17 mouse cellular contexts compared by ENCODE assay signal in genomic region chr15:99344961-99345360, GRCm38 (mm10). TPM values are rescaled to one million over a fixed set of nuclear protein-coding genes. Genes with fewer than 3 reads are reported as not detected.
DNase-seq lines count a peak whose midpoint lies in the region; ATAC-seq and TF ChIP-seq lines count a peak whose summit lies in the region.
"Had no signal": no experiment of that assay in that cellular context is flagged by ENCODE, and none has a peak within 500 bp of the region (broad histone marks: within the 10 kb centered on the region; RNA-seq: fewer than 3 reads in every experiment).

No protein-coding gene starts in this region.

- H3K36me3 ChIP-seq in lung, embryonic 15.5 days = no peaks in the 10 kb centered on the region
- no peaks in the 10 kb centered on the region for H3K36me3 ChIP-seq in embryonic facial prominence, embryonic 12.5 days
- H3K36me3 ChIP-seq in myocyte (ENCODE audit: control insufficient read depth, insufficient read depth) = no peaks in the 10 kb centered on the region
- H3K36me3 ChIP-seq: liver, embryonic 15.5 days had no signal

- 58% methylated on average over 4 of the region's 4 CpGs for WGBS in lung, embryonic 15.5 days
- WGBS in embryonic facial prominence, embryonic 12.5 days = 56% methylated on average over 4 of the region's 4 CpGs

- H3K4me2 ChIP-seq in lung, embryonic 15.5 days = no peak overlapping the region
- H3K4me2 ChIP-seq in embryonic facial prominence, embryonic 12.5 days (replicated peaks) = no peak overlapping the region
- peak overlapping the region; percentile 79 for H3K4me2 ChIP-seq in myocyte (ENCODE audit: low read depth)
- H3K4me2 ChIP-seq: hindbrain, embryonic 14.5 days; liver, embryonic 15.5 days had no signal

- H3ac ChIP-seq in myocyte (ENCODE audit: control insufficient read depth, insufficient read length) = no peak overlapping the region

- no peaks in the 10 kb centered on the region for H3K27me3 ChIP-seq in lung, embryonic 15.5 days
- H3K27me3 ChIP-seq in embryonic facial prominence, embryonic 12.5 days = no peaks in the 10 kb centered on the region
- no peaks in the 10 kb centered on the region for H3K27me3 ChIP-seq in myocyte (ENCODE audit: control insufficient read depth, insufficient read depth, insufficient read length)
- H3K27me3 ChIP-seq: CH12.LX; liver, embryonic 15.5 days had no signal

- H3K79me2 ChIP-seq in myocyte (ENCODE audit: control insufficient read depth, insufficient read depth) = peaks cover 81% of the 10 kb centered on the region

- no peak overlapping the region for H3K4me3 ChIP-seq in lung, embryonic 15.5 days
- no peak overlapping the region for H3K4me3 ChIP-seq in embryonic facial prominence, embryonic 12.5 days
- H3K4me3 ChIP-seq in myocyte = peak overlapping the region; percentile 5
- H3K4me3 ChIP-seq: liver, embryonic 15.5 days had no signal

- H3K9me3 ChIP-seq in lung, embryonic 15.5 days = no peaks in the 10 kb centered on the region
- H3K9me3 ChIP-seq in embryonic facial prominence, embryonic 12.5 days = no peaks in the 10 kb centered on the region
- H3K9me3 ChIP-seq: liver, embryonic 15.5 days had no signal

- peak overlapping the region; percentile 91 for H3K27ac ChIP-seq in lung, embryonic 15.5 days
- H3K27ac ChIP-seq in embryonic facial prominence, embryonic 12.5 days = peak overlapping the region; percentile 56; the same call in 1 of the 2 replicates
- H3K27ac ChIP-seq: liver, embryonic 15.5 days had no signal

- peak; percentile 57 for TF ChIP-seq POLR2A in myocyte (IDR thresholded peaks at IDR 0.05; ENCODE audit: insufficient read length, low read depth)

- H3K9ac ChIP-seq in lung, embryonic 15.5 days = no peak overlapping the region
- H3K9ac ChIP-seq in embryonic facial prominence, embryonic 12.5 days = no peak overlapping the region
- H3K9ac ChIP-seq: hindbrain, embryonic 14.5 days; liver, embryonic 15.5 days had no signal

- peak; percentile 16; the same call in 1 of the 2 replicates for ATAC-seq in lung, embryonic 15.5 days (ENCODE audit: borderline replicate concordance, extremely low read depth, low FRiP score, low TSS enrichment)
- no peak for ATAC-seq in embryonic facial prominence, embryonic 12.5 days (ENCODE audit: insufficient number of reproducible peaks, insufficient read depth, low FRiP score, low TSS enrichment)

- peak; percentile 94 for DNase-seq in heart, adult 11 months
- no peak for DNase-seq in heart, adult 8-10 months (ENCODE audit: low spot score)
- no peak for DNase-seq in lung, postnatal 14 days
- DNase-seq in ovary, postnatal 36 days (ENCODE audit: low spot score) = no peak
- no peak for DNase-seq in embryo, embryonic 9.5 days (ENCODE audit: extremely low spot score)
- DNase-seq: adrenal gland, postnatal 14 days; cerebellum, adult 2 months; kidney, postnatal 14 days; spleen, adult 18-20 months; thymus, adult 2 months had no signal

- H3K4me1 ChIP-seq in lung, embryonic 15.5 days = peaks cover 56% of the 10 kb centered on the region
- peaks cover 44% of the 10 kb centered on the region for H3K4me1 ChIP-seq in embryonic facial prominence, embryonic 12.5 days

TF ChIP-seq in myocyte, 11 proteins besides CTCF, POLR2A, EP300 and RAD21:
- TF ChIP-seq MYOG (IDR thresholded peaks at IDR 0.05; ENCODE audit: control insufficient read depth in 1 of 3, insufficient read depth in 1 of 3, insufficient read length in 2 of 3, low read depth in 2 of 3) (peak in 1 of 3 experiments; percentile 79), E2F4 (IDR thresholded peaks at IDR 0.05; ENCODE audit: insufficient read depth) (no peak), SRF (IDR thresholded peaks at IDR 0.05; ENCODE audit: control insufficient read depth, insufficient read length, low read depth) (no peak), MYOD1 (IDR thresholded peaks at IDR 0.05; ENCODE audit: control insufficient read depth in 1 of 3, insufficient read length in 2 of 3, low read depth in 2 of 3) (peak in 1 of 3 experiments; percentile 76), CEBPB (IDR thresholded peaks at IDR 0.05; ENCODE audit: insufficient read depth, poor library complexity, severe bottlenecking) (no peak), MAX (IDR thresholded peaks at IDR 0.05; ENCODE audit: low read depth) (peak; percentile 23), POLR2AphosphoS2 (IDR thresholded peaks at IDR 0.05; ENCODE audit: insufficient read length, low read depth) (peak; percentile 63), TCF12 (IDR thresholded peaks at IDR 0.05; ENCODE audit: insufficient read depth, poor library complexity, severe bottlenecking) (no peak), TCF3 (IDR thresholded peaks at IDR 0.05; ENCODE audit: insufficient read length, low read depth) (no peak), REST (IDR thresholded peaks at IDR 0.05; ENCODE audit: insufficient read depth, insufficient read length) (no peak), USF1 (IDR thresholded peaks at IDR 0.05; ENCODE audit: low read depth) (peak; percentile 54)
TF ChIP-seq in myocyte: peak in this region for 5.

RNA-seq across cellular contexts. Expression of gene Fmnl3, which starts 25.3 kb away (rescaled TPM):
- 10 to 100 TPM; 13.2 to 17.9 (median 15.8) TPM for total RNA-seq in heart, adult 8-10 months (2022)
- 34.5 and 34.9 TPM in 2 replicates for polyA plus RNA-seq in lung, embryonic 15.5 days (2015; fragmentation: Nextera tagmentation; extraction: Ambion mirVana)
- polyA plus RNA-seq in embryonic facial prominence, embryonic 12.5 days (2016; fragmentation: Nextera tagmentation; extraction: Ambion mirVana) = 32.6 and 37.0 TPM in 2 replicates
- 62.6 TPM for polyA plus RNA-seq in myocyte (2012; fragmentation: generic; extraction: Trizol)

RNA-seq across cellular contexts. Expression of gene Tmbim6, which starts 47.7 kb away (rescaled TPM):
- 100 to 1,000 TPM; 230 to 269 (median 248) TPM for total RNA-seq in heart, adult 8-10 months (2022)
- 382 and 427 TPM in 2 replicates for polyA plus RNA-seq in lung, embryonic 15.5 days (2015; fragmentation: Nextera tagmentation; extraction: Ambion mirVana)
- polyA plus RNA-seq in embryonic facial prominence, embryonic 12.5 days (2016; fragmentation: Nextera tagmentation; extraction: Ambion mirVana) = 256 and 268 TPM in 2 replicates
- polyA plus RNA-seq in myocyte (2012; fragmentation: generic; extraction: Trizol) = 691 TPM

RNA-seq across cellular contexts. Expression of gene Fam186b, which starts 49.3 kb away (rescaled TPM):
- total RNA-seq in heart, adult 8-10 months (2022) = under 1 TPM in 1 of 4 experiments, not detected in 3; 0.56 TPM
- 0.05 and 0.35 TPM in 2 replicates for polyA plus RNA-seq in lung, embryonic 15.5 days (2015; fragmentation: Nextera tagmentation; extraction: Ambion mirVana)
- 0.09 and 0.32 TPM in 2 replicates for polyA plus RNA-seq in embryonic facial prominence, embryonic 12.5 days (2016; fragmentation: Nextera tagmentation; extraction: Ambion mirVana)
- 0.06 TPM for polyA plus RNA-seq in myocyte (2012; fragmentation: generic; extraction: Trizol)
- total RNA-seq: monocyte, adult 5-6 weeks had no signal
- polyA plus RNA-seq: liver, embryonic 15.5 days had no signal

RNA-seq across cellular contexts. Expression of gene Prpf40b, which starts 50.1 kb away (rescaled TPM):
- total RNA-seq in heart, adult 8-10 months (2022) = 10 to 100 TPM; 16.4 to 22.6 (median 20.3) TPM
- polyA plus RNA-seq in lung, embryonic 15.5 days (2015; fragmentation: Nextera tagmentation; extraction: Ambion mirVana) = 55.1 and 55.3 TPM in 2 replicates
- polyA plus RNA-seq in embryonic facial prominence, embryonic 12.5 days (2016; fragmentation: Nextera tagmentation; extraction: Ambion mirVana) = 79.5 and 80.0 TPM in 2 replicates
- 59.7 TPM for polyA plus RNA-seq in myocyte (2012; fragmentation: generic; extraction: Trizol)
